Mouse (Mus musculus): ENCODE data around the gene Krtap4-16. TPM values are rescaled to one million over a fixed set of nuclear protein-coding genes. Genes with fewer than 3 reads are reported as not detected.
"Not testable (repeated sequence)": the region's sequence is repeated elsewhere in the genome, so short reads cannot be mapped to it uniquely, and the experiment has no call there.

The Krtap4-16 gene
- total RNA-seq (2014; fragmentation: Nextera tagmentation) = not detected in 2 replicates
- total RNA-seq (2017) = not detected in 2 replicates

- no peak for ATAC-seq (replicated peaks; ENCODE audit: low FRiP score, low TSS enrichment, poor library complexity, severe bottlenecking)
Measured at GRCm38 (mm10) chr11:99851508-99851907, at the start of gene Krtap4-16. Krtap4-16 (minus strand) TSS chr11:99851608.

GRCm38 (mm10) chr11:99878887-99879286, 27.5 kb upstream of the Krtap4-16 start, which contains the start of gene Gm11567:
Gm11567 (plus strand) TSS chr11:99879187.
- ATAC-seq (replicated peaks; ENCODE audit: low FRiP score, low TSS enrichment, poor library complexity, severe bottlenecking) = not testable (repeated sequence)

- not testable (repeated sequence) for ATAC-seq (replicated peaks; ENCODE audit: low FRiP score, low TSS enrichment, poor library complexity, severe bottlenecking)
Measured at GRCm38 (mm10) chr11:99873089-99873488, 21.7 kb upstream of the Krtap4-16 start, which contains the start of gene Krtap9-1. Krtap9-1 (plus strand) TSS chr11:99873389.

GRCm38 (mm10) chr11:99864176-99864575, 12.8 kb upstream of the Krtap4-16 start, which contains the start of gene Gm11559:
Gm11559 (plus strand) TSS chr11:99864476.
- not testable (repeated sequence) for ATAC-seq (replicated peaks; ENCODE audit: low FRiP score, low TSS enrichment, poor library complexity, severe bottlenecking)

GRCm38 (mm10) chr11:99858761-99859160, 7.4 kb upstream of the Krtap4-16 start:
- ATAC-seq (replicated peaks; ENCODE audit: low FRiP score, low TSS enrichment, poor library complexity, severe bottlenecking) = no peak

GRCm38 (mm10) chr11:99857617-99858016, 6.2 kb upstream of the Krtap4-16 start, which contains the start of gene Gm11568:
Gm11568 (plus strand) TSS chr11:99857917.
- ATAC-seq (replicated peaks; ENCODE audit: low FRiP score, low TSS enrichment, poor library complexity, severe bottlenecking) = no peak

GRCm38 (mm10) chr11:99854121-99854520, 2.7 kb upstream of the Krtap4-16 start:
- ATAC-seq (replicated peaks; ENCODE audit: low FRiP score, low TSS enrichment, poor library complexity, severe bottlenecking) = no peak

GRCm38 (mm10) chr11:99846746-99847145, 4.7 kb downstream of the Krtap4-16 start:
- ATAC-seq (replicated peaks; ENCODE audit: low FRiP score, low TSS enrichment, poor library complexity, severe bottlenecking) = no peak

GRCm38 (mm10) chr11:99842185-99842584, 9.2 kb downstream of the Krtap4-16 start:
- no peak for ATAC-seq (replicated peaks; ENCODE audit: low FRiP score, low TSS enrichment, poor library complexity, severe bottlenecking)

GRCm38 (mm10) chr11:99837966-99838365, 13.4 kb downstream of the Krtap4-16 start, which contains the start of gene 2300003K06Rik:
2300003K06Rik (minus strand) TSS chr11:99838066.
- ATAC-seq (replicated peaks; ENCODE audit: low FRiP score, low TSS enrichment, poor library complexity, severe bottlenecking) = no peak

- ATAC-seq (replicated peaks; ENCODE audit: low FRiP score, low TSS enrichment, poor library complexity, severe bottlenecking) = not testable (repeated sequence)
Measured at GRCm38 (mm10) chr11:99815566-99815965, 35.8 kb downstream of the Krtap4-16 start, which contains the start of gene Gm11564. Gm11564 (minus strand) TSS chr11:99815666.

GRCm38 (mm10) chr11:99809792-99810191, 41.6 kb downstream of the Krtap4-16 start, which contains the start of gene Krtap4-13:
Krtap4-13 (minus strand) TSS chr11:99809892.
- not testable (repeated sequence) for ATAC-seq (replicated peaks; ENCODE audit: low FRiP score, low TSS enrichment, poor library complexity, severe bottlenecking)

- not testable (repeated sequence) for ATAC-seq (replicated peaks; ENCODE audit: low FRiP score, low TSS enrichment, poor library complexity, severe bottlenecking)
Measured at GRCm38 (mm10) chr11:99804346-99804745, 47.1 kb downstream of the Krtap4-16 start, which contains the start of gene Gm11554. Gm11554 (minus strand) TSS chr11:99804446.

Other genes with a start within 250 kb of the Krtap4-16 start
Only the 30 nearest of the 38 such genes appear.
- not detected in 2 replicates for gene Krtap4-7, start 207.5 kb downstream of the Krtap4-16 start, total RNA-seq (2014; fragmentation: Nextera tagmentation)
- gene Krtap4-7, start 207.5 kb downstream of the Krtap4-16 start, total RNA-seq (2017) = not detected in 2 replicates
- not detected in 2 replicates for gene Gm11555, start 201.4 kb downstream of the Krtap4-16 start, total RNA-seq (2014; fragmentation: Nextera tagmentation)
- not detected in 2 replicates for gene Gm11555, start 201.4 kb downstream of the Krtap4-16 start, total RNA-seq (2017)
- gene Gm11563, start 192.6 kb downstream of the Krtap4-16 start, total RNA-seq (2014; fragmentation: Nextera tagmentation) = not detected in 2 replicates
- not detected in 2 replicates for gene Gm11563, start 192.6 kb downstream of the Krtap4-16 start, total RNA-seq (2017)
- gene Krtap4-6, start 185.6 kb downstream of the Krtap4-16 start, total RNA-seq (2014; fragmentation: Nextera tagmentation) = not detected in 2 replicates
- not detected in 2 replicates for gene Krtap4-6, start 185.6 kb downstream of the Krtap4-16 start, total RNA-seq (2017)
- not detected in 2 replicates for gene Gm14190, start 160.9 kb downstream of the Krtap4-16 start, total RNA-seq (2014; fragmentation: Nextera tagmentation)
- not detected in 2 replicates for gene Gm14190, start 160.9 kb downstream of the Krtap4-16 start, total RNA-seq (2017)
- not detected in 2 replicates for gene Gm14180, start 117.3 kb downstream of the Krtap4-16 start, total RNA-seq (2014; fragmentation: Nextera tagmentation)
- not detected in 2 replicates for gene Gm14180, start 117.3 kb downstream of the Krtap4-16 start, total RNA-seq (2017)
- not detected in 2 replicates for gene Gm11595, start 78.7 kb downstream of the Krtap4-16 start, total RNA-seq (2014; fragmentation: Nextera tagmentation)
- gene Gm11595, start 78.7 kb downstream of the Krtap4-16 start, total RNA-seq (2017) = not detected in 2 replicates
- gene Krtap4-8, start 70.9 kb downstream of the Krtap4-16 start, total RNA-seq (2014; fragmentation: Nextera tagmentation) = not detected in 2 replicates
- not detected in 2 replicates for gene Krtap4-8, start 70.9 kb downstream of the Krtap4-16 start, total RNA-seq (2017)
- gene Krtap4-9, start 66.4 kb downstream of the Krtap4-16 start, total RNA-seq (2014; fragmentation: Nextera tagmentation) = not detected in 2 replicates
- not detected in 2 replicates for gene Krtap4-9, start 66.4 kb downstream of the Krtap4-16 start, total RNA-seq (2017)
- gene Gm11596, start 58.1 kb downstream of the Krtap4-16 start, total RNA-seq (2014; fragmentation: Nextera tagmentation) = not detected in 2 replicates
- gene Gm11596, start 58.1 kb downstream of the Krtap4-16 start, total RNA-seq (2017) = not detected in 2 replicates
- gene Gm11569, start 52.7 kb downstream of the Krtap4-16 start, total RNA-seq (2014; fragmentation: Nextera tagmentation) = not detected in 2 replicates
- gene Gm11569, start 52.7 kb downstream of the Krtap4-16 start, total RNA-seq (2017) = not detected in 2 replicates
- gene Gm11554, start 47.2 kb downstream of the Krtap4-16 start, total RNA-seq (2014; fragmentation: Nextera tagmentation) = not detected in 2 replicates
- not detected in 2 replicates for gene Gm11554, start 47.2 kb downstream of the Krtap4-16 start, total RNA-seq (2017)
- gene Krtap4-13, start 41.7 kb downstream of the Krtap4-16 start, total RNA-seq (2014; fragmentation: Nextera tagmentation) = not detected in 2 replicates
- not detected in 2 replicates for gene Krtap4-13, start 41.7 kb downstream of the Krtap4-16 start, total RNA-seq (2017)
- gene Gm11564, start 35.9 kb downstream of the Krtap4-16 start, total RNA-seq (2014; fragmentation: Nextera tagmentation) = not detected in 2 replicates
- gene Gm11564, start 35.9 kb downstream of the Krtap4-16 start, total RNA-seq (2017) = not detected in 2 replicates
- gene 2300003K06Rik, start 13.5 kb downstream of the Krtap4-16 start, total RNA-seq (2014; fragmentation: Nextera tagmentation) = not detected in 2 replicates
- gene 2300003K06Rik, start 13.5 kb downstream of the Krtap4-16 start, total RNA-seq (2017) = not detected in 2 replicates
- gene Gm11568, start 6.3 kb upstream of the Krtap4-16 start, total RNA-seq (2014; fragmentation: Nextera tagmentation) = not detected in 2 replicates
- gene Gm11568, start 6.3 kb upstream of the Krtap4-16 start, total RNA-seq (2017) = not detected in 2 replicates
- gene Gm11559, start 12.9 kb upstream of the Krtap4-16 start, total RNA-seq (2014; fragmentation: Nextera tagmentation) = not detected in 2 replicates
- gene Gm11559, start 12.9 kb upstream of the Krtap4-16 start, total RNA-seq (2017) = not detected in 2 replicates
- not detected in 2 replicates for gene Krtap9-1, start 21.8 kb upstream of the Krtap4-16 start, total RNA-seq (2014; fragmentation: Nextera tagmentation)
- not detected in 2 replicates for gene Krtap9-1, start 21.8 kb upstream of the Krtap4-16 start, total RNA-seq (2017)
- not detected in 2 replicates for gene Gm11567, start 27.6 kb upstream of the Krtap4-16 start, total RNA-seq (2014; fragmentation: Nextera tagmentation)
- not detected in 2 replicates for gene Gm11567, start 27.6 kb upstream of the Krtap4-16 start, total RNA-seq (2017)
- gene Krtap31-1, start 56.3 kb upstream of the Krtap4-16 start, total RNA-seq (2014; fragmentation: Nextera tagmentation) = not detected in 2 replicates
- gene Krtap31-1, start 56.3 kb upstream of the Krtap4-16 start, total RNA-seq (2017) = not detected in 2 replicates
- not detected in 2 replicates for gene Gm11565, start 63.1 kb upstream of the Krtap4-16 start, total RNA-seq (2014; fragmentation: Nextera tagmentation)
- gene Gm11565, start 63.1 kb upstream of the Krtap4-16 start, total RNA-seq (2017) = not detected in 2 replicates
- not detected in 2 replicates for gene Krtap31-2, start 84.7 kb upstream of the Krtap4-16 start, total RNA-seq (2014; fragmentation: Nextera tagmentation)
- not detected in 2 replicates for gene Krtap31-2, start 84.7 kb upstream of the Krtap4-16 start, total RNA-seq (2017)
- not detected in 2 replicates for gene Krtap9-5, start 96.9 kb upstream of the Krtap4-16 start, total RNA-seq (2014; fragmentation: Nextera tagmentation)
- gene Krtap9-5, start 96.9 kb upstream of the Krtap4-16 start, total RNA-seq (2017) = not detected in 2 replicates
- gene Krtap29-1, start 127.4 kb upstream of the Krtap4-16 start, total RNA-seq (2014; fragmentation: Nextera tagmentation) = not detected in 2 replicates
- gene Krtap29-1, start 127.4 kb upstream of the Krtap4-16 start, total RNA-seq (2017) = not detected in 2 replicates
- not detected in 2 replicates for gene Krtap16-1, start 135.0 kb upstream of the Krtap4-16 start, total RNA-seq (2014; fragmentation: Nextera tagmentation)
- gene Krtap16-1, start 135.0 kb upstream of the Krtap4-16 start, total RNA-seq (2017) = not detected in 2 replicates
- gene Krtap17-1, start 142.4 kb upstream of the Krtap4-16 start, total RNA-seq (2014; fragmentation: Nextera tagmentation) = not detected in 2 replicates
- not detected in 2 replicates for gene Krtap17-1, start 142.4 kb upstream of the Krtap4-16 start, total RNA-seq (2017)
- not detected in 2 replicates for gene Krt33a, start 164.6 kb upstream of the Krtap4-16 start, total RNA-seq (2014; fragmentation: Nextera tagmentation)
- not detected in 2 replicates for gene Krt33a, start 164.6 kb upstream of the Krtap4-16 start, total RNA-seq (2017)
- gene Krt33b, start 178.3 kb upstream of the Krtap4-16 start, total RNA-seq (2014; fragmentation: Nextera tagmentation) = not detected in 2 replicates
- gene Krt33b, start 178.3 kb upstream of the Krtap4-16 start, total RNA-seq (2017) = not detected in 2 replicates
- gene Krt34, start 189.9 kb upstream of the Krtap4-16 start, total RNA-seq (2014; fragmentation: Nextera tagmentation) = not detected in 2 replicates
- not detected in 2 replicates for gene Krt34, start 189.9 kb upstream of the Krtap4-16 start, total RNA-seq (2017)
- gene Krt31, start 198.9 kb upstream of the Krtap4-16 start, total RNA-seq (2014; fragmentation: Nextera tagmentation) = not detected in 2 replicates
- gene Krt31, start 198.9 kb upstream of the Krtap4-16 start, total RNA-seq (2017) = not detected in 2 replicates

All from megakaryocyte-erythroid progenitor cell, adult 5-6 weeks (primary cell).